Mouse (Mus musculus) common myeloid progenitor, adult 5-6 weeks (primary cell): ENCODE measurements around the gene Slc16a14. TPM values are rescaled to one million over a fixed set of nuclear protein-coding genes. Genes with fewer than 3 reads are reported as not detected.

ENCODE experiments used
- ATAC-seq: replicated peaks from 2 replicates; pipeline ENCODE4 v1.8.0; 2016; ENCODE audit warnings: low read depth, mild to moderate bottlenecking, moderate TSS enrichment, inconsistent platforms; ENCODE audit not compliant: poor library complexity, severe bottlenecking
- total RNA-seq: library from RNA; stranded (forward); fragments of 200-1000, 187-1606 nt; gene quantifications from 2 replicates; pipeline ENCODE4 v1.2.3, GENCODE M21; 2017

Gene Slc16a14
- total RNA-seq, 1 experiment from 2014 or later, result not detected

DNA sequence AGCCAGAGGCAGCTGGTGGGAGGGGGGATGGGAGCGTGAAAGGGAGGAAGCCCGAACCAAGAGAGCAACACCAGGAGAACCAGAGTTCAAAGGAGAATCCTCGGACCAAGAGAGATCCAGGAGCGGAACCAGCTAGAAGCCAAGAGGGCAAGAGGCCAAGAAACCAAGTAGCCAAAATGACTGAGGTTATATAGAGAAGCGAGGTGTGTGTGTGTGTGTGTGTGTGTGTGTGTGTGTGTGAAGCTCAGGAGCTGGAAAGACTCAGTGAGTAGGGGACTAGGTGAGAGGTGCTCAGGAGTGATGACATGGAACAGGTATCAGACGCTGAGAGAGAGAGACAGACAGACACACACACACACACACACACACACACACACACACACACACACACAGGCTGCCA, 63.8 kb downstream of the Slc16a14 start:
- ATAC-seq, result no peak

DNA sequence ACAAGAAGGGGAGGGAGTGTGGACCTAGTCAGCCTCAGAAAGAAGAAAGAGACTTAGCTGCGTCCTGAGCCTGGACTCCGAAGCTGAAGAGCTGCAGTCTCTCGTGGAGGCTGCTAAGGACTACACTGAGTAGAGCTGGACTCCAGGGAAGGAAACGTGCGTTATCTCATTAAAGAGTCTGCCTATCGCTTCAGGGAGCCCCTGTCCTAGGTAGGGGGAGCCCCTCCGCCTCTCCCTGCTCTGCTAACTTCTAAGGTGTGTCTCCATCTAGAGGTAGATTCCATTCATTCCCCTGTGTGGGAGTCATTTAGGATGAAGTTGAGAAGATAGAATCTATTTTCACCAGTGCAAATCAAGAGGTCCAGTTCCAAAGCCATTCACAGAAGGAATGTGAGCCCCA, 65.4 kb downstream of the Slc16a14 start:
- ATAC-seq, result no peak

GRCm38 (mm10) chr1:84868841-84869240, 66.1 kb downstream of the Slc16a14 start:
- ATAC-seq, result no peak

GRCm38 (mm10) chr1:84868311-84868710, 66.6 kb downstream of the Slc16a14 start:
- ATAC-seq, result no peak

GRCm38 (mm10) chr1:84866706-84867230, 68.2 kb downstream of the Slc16a14 start:
- no peak for ATAC-seq

DNA sequence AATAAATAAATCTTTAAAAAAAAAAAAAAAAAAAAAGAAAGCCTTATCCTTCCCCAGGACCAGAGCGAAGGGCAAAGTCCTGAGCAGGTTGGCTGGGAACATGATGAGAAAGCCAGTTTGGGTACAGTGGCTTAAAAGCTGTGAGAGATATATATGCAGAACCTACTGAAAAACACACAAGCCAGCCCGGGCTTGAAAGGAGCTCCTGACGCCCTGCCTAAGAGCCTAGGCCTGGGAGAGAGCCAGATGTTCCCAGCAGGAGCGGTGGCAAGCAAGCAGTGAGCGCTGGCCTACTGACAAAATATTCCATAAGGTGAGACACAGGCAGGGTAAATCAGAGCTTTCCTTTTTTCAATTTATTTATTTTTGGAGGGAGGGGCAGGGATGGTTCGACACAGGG, 68.7 kb downstream of the Slc16a14 start:
- no peak for ATAC-seq

DNA sequence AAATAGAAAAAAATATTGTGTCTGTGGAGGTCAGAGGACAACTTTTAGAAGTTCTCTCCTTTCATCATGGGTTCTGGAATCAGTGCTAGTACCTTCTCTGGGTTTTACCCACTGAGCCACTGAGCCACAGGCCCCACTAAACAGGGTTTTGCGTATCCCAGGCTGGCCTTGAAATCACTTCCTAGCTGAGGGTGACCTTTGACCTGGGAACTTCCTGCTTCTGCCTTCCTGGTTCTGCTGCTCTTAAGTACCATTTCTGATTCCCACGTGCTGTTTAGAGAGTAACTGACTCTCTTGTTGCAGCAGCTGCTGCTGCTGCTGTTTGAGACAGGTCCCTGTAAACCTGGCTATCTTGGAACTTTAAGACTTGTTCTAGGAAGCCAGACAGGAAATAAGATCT, 70.3 kb downstream of the Slc16a14 start:
- ATAC-seq, result no peak

GRCm38 (mm10) chr1:84861255-84861630, 73.7 kb downstream of the Slc16a14 start:
- no peak for ATAC-seq

DNA sequence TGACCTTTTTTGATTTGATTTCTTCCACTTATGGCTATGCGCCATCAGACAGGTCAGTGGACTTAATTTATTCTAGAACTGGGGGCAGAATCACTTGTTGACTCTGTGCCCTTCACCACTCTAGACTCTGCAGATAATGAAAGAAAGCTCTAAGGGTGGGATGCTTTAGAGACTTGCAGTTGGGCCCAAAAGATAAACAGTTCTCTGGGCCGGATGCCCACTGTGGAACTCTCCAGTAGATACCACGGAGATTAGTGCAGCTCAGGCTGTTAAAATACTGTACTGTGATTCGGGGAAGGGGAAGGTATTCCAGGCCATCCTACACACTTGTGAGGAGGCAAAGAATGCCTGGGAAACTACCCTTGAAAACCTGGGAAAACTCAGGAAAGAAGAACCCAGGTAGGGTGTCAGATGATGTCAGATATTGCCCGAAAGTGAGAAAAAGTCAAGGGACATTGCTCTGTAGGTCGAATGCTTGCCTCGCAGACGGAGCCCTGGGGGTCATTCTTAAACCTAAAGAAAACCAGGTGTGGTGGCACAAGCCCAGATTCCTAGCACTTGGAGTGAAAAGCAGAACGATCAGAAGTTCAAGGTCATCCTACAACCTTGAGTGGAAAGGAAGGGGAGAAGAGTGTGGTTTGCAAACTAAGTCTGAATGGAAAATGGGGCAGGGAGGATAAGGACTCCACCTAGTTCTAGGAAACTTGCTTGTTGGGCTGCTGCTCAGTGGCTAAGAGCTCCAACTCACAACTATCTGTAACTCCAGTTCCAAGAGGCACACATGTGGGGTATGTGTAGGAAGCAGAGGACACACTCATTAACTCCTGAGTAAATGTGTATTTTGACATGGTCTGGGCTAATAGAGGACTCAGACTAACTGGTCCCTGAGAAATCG, 74.3 kb downstream of the Slc16a14 start:
- ATAC-seq, result peak; percentile 32; the same call in 1 of the 2 replicates

- no peak for ATAC-seq
Observed at GRCm38 (mm10) chr1:84859597-84859996, 75.3 kb downstream of the Slc16a14 start.

Other genes with a start within 250 kb of the Slc16a14 start
- gene Dner, start 238.9 kb downstream of the Slc16a14 start, total RNA-seq, result not detected in 2 replicates
- 2.5 and 4.5 TPM in 2 replicates for gene Fbxo36, start 95.3 kb downstream of the Slc16a14 start, total RNA-seq
- 277 and 311 TPM in 2 replicates for gene Trip12, start 94.6 kb downstream of the Slc16a14 start, total RNA-seq
- gene Gm10553, start 165.0 kb upstream of the Slc16a14 start, total RNA-seq, result not detected in 2 replicates
- 5.4 and 6.6 TPM in 2 replicates for gene A530032D15Rik, start 174.7 kb upstream of the Slc16a14 start, total RNA-seq